Mouse (Mus musculus) right cerebral cortex, postnatal 4 days (tissue): ENCODE measurements at regions not wholly inside any gene's neighbourhood (a gene's known extent, or its start where the extent isn't known, plus 50 kb on each side); places are given as distances from the start of the nearest gene placed in this dataset.

Experiments
- DNase-seq: peaks from one replicate; pipeline ENCODE4 v3.0.0-alpha.2; 2022

DNA sequence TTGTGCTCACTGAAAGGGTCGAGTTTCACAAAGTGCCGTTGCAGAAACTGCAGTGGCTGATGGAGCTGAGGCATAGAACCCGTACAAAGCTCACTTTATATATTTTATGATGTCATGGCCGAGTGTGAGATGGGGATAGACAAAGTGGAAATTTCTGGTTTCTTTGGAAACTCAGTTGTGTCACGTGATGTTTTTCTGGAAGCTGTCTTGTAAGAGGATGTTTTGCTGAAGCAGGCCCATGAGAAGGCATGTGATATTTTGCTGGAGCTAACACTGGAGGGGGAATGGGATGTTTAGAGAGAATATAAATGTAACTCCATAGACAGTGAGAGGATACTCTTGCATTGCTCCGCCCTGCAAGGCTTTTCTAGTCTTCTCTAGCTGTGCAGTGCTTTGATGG is 311.7 kb downstream of the Tmem132b start:
- DNase-seq = no peak

DNA sequence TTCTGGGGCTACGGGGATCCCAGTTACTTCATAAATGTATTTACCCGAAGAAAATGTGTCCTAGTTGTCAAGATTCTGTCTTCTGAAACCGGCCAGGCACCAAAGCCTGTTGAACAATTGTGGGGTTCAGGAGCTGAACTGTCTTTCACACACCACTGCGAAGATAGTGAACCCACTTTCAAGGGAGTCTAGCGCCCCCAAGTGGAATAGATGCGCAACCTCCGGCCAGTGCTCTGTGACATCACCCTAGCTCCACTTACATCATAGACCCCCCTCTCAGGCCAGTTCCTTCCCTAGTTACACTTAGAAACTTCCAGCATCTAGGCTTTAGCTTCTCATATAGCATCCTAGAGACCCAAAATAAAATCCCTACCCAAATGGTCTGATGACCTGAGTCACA is 318.1 kb downstream of the Tmem132b start:
- no peak for DNase-seq

GRCm38 (mm10) chr5:125876296-125876695 is 344.7 kb downstream of the Tmem132b start:
- no peak for DNase-seq

GRCm38 (mm10) chr5:125888840-125889239 is 357.3 kb downstream of the Tmem132b start:
- no peak for DNase-seq

DNA sequence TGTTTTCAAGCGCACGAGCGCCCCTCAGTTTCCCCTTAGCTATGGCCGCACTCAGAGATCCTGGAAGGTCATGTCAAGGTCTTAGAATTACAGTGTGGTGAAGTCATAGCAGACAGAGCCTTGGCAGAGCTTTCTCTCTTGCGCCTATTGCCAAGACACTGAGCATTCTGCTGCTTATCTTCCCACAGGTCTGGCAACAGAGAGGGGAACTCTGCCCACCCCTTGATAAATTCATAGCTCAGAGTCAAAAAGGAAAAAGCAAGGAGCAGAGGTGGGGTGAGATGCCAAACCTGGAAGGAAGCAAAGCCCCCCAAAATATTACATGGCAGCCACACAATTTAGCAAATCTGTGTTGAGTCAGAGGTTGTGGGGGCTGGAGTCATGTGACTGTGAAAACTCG is 362.3 kb downstream of the Tmem132b start:
- DNase-seq = no peak

DNA sequence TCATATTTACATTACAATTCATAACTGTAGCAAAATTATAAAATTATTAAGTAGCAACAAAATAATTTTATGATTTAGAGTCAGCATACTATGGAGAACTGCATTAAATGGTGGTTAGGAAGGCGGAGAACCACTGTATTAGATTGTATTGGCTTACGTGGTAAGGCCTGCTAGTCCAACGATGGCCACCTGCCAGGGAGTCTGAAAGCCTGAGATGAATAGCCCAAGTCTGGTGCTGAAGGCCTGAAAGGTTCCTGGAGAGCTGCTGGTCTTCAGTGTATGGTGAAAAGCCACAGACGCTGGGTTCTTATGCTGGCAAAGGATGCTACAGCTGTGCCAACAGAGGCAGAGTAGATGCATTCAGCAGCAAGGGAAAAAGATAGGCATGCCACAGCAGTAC is 370.5 kb downstream of the Tmem132b start:
- DNase-seq = no peak

GRCm38 (mm10) chr5:125904426-125904825 is 372.9 kb downstream of the Tmem132b start:
- no peak for DNase-seq

DNA sequence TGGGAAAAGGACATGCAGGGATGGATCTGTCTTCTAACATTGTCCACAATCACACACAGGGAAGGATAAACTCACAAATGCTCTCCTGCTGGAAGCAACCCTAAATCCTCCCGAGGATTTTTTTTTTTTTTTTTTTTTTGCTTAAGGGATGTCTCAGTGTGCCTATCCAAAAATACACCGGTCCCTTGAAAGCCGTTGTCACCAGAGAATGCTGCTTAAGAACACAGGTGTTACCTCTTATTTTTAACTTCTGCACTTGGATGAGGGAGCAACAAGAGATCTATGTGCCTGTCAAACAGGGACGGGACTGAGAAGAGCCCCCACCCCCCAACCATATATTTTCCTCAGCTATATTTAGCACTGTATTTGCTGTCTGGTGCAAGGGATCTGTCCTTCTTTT is 375.8 kb downstream of the Tmem132b start:
- no peak for DNase-seq

DNA sequence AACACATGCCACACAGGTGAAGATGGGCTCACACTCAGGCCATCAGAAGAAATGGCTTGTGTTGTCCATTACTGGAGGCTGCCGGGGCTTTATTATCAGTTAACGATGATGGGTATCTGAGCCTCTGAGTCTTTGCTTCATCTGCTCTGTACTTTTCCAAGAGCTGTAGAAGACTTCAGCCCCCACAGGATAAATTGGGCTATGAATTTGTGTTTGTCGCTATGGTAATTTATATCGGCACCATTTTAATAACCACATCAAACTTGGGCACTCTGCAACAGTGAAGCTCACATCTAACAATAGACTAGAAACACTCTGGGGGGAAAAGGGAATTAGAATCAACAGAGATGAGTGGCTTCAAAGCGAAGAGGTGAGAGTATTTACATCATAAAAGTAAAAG is 376.3 kb downstream of the Tmem132b start:
- no peak for DNase-seq

DNA sequence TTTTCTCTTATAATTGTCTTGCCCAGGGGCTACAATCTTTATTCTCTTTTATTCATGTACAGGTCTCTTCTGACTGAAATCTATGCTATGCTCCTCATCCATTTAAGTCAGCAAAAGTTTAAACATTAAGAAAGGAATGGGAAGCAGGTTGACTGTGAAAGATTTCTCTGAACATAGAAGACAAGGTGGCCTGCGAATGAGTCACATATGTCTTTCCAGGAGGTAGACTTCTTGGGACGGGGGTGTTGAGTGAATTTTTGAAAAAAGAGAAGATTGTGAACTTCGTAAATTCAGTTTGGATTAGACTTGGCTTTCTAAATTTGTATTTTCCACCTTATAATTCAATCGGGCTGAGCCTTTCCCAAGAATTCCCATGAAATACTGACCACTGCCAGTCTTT is 384.3 kb downstream of the Tmem132b start:
- no peak for DNase-seq

DNA sequence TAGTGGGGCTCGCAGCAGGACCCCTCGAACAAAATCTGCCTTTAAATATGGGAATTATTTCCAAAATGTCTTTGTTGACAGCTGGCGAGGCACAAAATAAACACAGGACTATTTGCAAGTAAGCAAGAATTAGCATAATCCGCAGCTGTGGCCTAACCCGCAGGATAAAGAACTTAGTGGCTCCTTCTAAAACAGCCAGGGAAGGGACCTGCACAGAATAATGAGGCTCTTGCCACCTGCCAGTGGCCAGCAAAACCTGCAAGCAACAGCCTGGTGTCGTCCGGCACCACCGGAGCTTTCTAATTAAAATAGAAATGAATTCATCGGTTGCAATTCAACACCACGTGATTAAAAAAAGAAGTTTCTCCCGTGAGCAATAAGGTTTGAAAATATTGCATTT is 389.4 kb downstream of the Tmem132b start:
- peak; percentile 10 for DNase-seq

- peak; percentile 18 for DNase-seq
Measured at GRCm38 (mm10) chr5:125925856-125926497, 394.4 kb downstream of the Tmem132b start.

- DNase-seq = no peak
Measured at GRCm38 (mm10) chr5:125931502-125931901, 399.9 kb downstream of the Tmem132b start.

GRCm38 (mm10) chr5:125939416-125939815 is 407.8 kb downstream of the Tmem132b start:
- no peak for DNase-seq

GRCm38 (mm10) chr5:125946729-125947128 is 415.2 kb downstream of the Tmem132b start:
- no peak for DNase-seq

DNA sequence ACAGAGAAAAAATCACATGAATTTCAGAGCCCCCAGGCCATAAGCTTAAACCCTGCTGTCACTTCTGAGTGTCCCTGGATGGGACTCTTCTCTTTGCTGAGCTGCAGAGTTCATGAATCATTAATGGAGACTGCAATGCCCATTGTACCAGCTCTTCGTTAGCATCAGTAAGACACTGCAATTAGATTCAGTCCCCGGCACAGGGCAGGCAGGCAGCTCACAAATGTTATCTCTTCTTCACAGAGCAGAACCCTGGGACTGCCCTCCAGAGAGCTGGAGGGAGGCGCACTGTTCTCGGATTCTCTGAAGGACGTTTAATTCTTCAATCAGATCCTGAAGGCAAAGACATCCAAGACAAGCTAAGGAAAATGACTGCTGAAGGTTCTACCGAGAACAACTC is 420.1 kb downstream of the Tmem132b start:
- no peak for DNase-seq

GRCm38 (mm10) chr5:125964039-125964438 is 432.5 kb downstream of the Tmem132b start:
- DNase-seq = peak; percentile 14

DNA sequence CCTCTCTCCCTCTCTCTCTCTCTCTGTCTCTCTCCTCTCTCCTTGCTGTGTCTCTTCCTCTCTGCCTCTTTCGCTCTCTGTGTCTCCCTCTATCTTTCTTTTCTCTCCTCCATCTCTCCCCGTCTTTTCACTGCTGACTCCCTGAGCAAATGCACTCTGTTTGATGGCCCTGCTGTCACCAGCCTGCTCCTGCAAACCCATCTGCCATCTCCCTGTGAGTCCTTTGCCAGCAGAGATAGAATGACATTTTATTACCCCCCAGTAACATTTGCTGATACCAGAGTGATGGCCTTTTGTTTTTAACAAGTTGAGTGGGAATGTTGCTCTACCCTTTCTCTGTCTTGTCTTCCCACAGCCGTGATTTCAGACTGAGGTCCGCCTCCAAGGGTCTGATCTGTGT is 436.6 kb downstream of the Tmem132b start:
- no peak for DNase-seq

- peak; percentile 9 for DNase-seq
Measured at GRCm38 (mm10) chr5:125974035-125974434, 442.5 kb downstream of the Tmem132b start.

- no peak for DNase-seq
Measured at GRCm38 (mm10) chr5:125979801-125980200, 448.2 kb downstream of the Tmem132b start.

- DNase-seq = no peak
Measured at GRCm38 (mm10) chr5:125985356-125985755, 453.8 kb downstream of the Tmem132b start.

DNA sequence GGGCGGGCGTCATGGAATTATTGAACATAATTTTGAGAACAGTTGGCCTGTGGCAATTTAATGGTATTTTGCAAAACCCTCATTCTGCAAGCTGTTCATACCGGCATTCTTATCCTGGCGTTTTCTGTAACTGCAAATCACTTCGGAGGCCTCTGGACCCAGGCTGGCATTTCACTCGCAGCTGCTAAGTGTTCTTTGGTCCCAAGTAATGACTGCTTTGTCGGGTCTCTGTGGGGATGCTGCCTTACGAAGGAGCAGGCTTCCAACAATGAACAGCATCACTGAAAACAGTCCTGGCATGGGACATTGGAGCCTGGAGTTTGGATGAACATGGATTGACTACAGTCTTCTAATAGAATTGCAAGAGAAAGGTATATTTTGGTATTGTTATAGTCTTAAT is 465.6 kb downstream of the Tmem132b start:
- DNase-seq = no peak

DNA sequence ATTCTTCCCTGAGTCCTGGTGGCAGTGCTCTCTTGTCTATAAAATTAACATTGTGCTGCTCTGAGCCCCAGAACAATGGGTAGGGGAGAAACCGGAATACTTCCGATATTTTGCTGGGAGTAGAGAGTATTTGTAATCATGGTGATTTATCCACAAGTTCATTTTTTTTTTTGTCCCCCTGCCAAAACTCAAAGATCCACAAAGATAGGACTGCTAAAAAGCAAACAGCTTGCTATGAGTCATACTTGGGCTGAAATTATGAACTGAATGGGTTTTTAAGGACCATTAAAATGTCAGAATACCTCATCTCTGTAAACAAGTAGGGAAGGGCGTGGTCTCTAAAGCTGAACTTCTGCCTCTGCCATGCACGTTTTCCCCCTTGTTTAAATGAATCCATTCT is 476.3 kb downstream of the Tmem132b start:
- no peak for DNase-seq

GRCm38 (mm10) chr5:126008321-126008720 is 476.7 kb downstream of the Tmem132b start:
- DNase-seq = no peak

DNA sequence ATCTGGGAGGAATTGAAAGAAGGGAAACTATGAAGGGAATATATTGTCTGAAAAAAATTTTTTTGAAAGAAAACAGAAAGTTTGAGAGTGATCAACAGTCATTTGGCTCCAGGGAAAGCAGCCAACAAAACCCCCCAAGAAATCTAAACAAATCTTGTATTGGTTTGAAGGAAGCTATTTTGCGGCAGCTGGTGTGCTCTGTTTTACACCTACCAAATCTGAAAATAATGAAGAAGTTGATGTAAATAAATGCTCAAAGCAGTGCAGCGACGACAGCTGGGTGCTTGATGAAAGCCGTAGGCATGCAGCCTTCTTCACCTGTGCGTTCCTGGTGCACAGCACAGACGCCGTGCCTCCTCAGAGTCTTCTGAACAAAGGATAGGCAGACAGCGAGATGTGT is 488.2 kb downstream of the Tmem132b start:
- no peak for DNase-seq

DNA sequence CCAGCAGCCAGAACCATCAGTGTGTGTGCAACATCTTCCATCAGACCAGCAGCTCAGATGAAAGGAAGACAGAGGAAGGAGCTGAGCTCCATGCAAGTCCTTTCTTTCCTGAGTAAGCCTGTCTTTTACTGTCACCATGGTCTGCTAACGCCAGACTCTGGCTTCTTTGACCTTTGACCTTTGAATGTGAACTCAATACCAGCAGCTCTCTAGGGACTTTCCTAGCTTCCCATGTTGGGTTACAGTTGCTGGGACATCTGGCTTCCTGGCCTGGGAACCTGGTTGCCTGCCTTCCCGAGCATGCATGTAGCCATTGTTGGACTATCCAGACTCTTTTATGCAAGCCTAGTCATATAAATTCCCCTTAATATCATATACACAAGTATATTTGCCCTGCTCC is 492.3 kb downstream of the Tmem132b start:
- no peak for DNase-seq
